Mouse (Mus musculus) erythroid progenitor cell, adult 5-6 weeks (primary cell): ENCODE results near the gene Lin7a. TPM values are rescaled to one million over a fixed set of nuclear protein-coding genes. Genes with fewer than 3 reads are reported as not detected.
"Not testable (repeated sequence)": the region's sequence is repeated elsewhere in the genome, so short reads cannot be mapped to it uniquely, and the experiment has no call there.

Source experiments
- ATAC-seq: replicated peaks from 2 replicates; pipeline ENCODE4 v1.8.0; 2016; ENCODE audit warnings: moderate number of reproducible peaks, mild to moderate bottlenecking, moderate TSS enrichment, inconsistent platforms; ENCODE audit not compliant: poor library complexity, low FRiP score, severe bottlenecking
- total RNA-seq, 2 experiments: library from RNA; stranded (forward) in 1 of 2; stranded (reverse) in 1 of 2; fragments of 150-400 nt in 1 of 2; fragments of 186-747, 209-891 nt in 1 of 2; gene quantifications; 2 replicates each; pipeline versions ENCODE4 v1.2.3 to v1.2.4; 2015 to 2017; ENCODE audit warnings: low replicate concordance in 2 of 2

Gene Lin7a
- total RNA-seq, 2 experiments from 2014 or later, result not detected

DNA sequence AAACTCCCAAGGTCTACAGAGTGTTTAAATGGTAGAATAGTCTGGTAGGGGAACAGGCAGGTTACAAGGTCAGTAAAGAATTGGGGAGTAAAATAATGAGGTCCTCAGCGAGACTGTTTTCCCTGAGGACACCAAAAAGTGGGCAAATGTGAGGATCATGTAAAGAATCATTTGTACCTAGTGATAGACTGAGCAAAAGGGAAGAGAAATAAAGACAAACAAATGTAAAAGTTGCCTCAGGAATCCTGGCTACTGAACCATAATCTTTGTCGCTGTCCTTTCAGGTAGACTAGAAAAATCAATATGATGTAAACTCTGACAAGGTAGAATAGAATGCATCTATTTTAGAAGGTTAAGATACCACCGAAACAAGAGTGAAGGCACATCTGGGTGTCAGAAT is 36.0 kb upstream of the Lin7a start:
- ATAC-seq, result no peak

DNA sequence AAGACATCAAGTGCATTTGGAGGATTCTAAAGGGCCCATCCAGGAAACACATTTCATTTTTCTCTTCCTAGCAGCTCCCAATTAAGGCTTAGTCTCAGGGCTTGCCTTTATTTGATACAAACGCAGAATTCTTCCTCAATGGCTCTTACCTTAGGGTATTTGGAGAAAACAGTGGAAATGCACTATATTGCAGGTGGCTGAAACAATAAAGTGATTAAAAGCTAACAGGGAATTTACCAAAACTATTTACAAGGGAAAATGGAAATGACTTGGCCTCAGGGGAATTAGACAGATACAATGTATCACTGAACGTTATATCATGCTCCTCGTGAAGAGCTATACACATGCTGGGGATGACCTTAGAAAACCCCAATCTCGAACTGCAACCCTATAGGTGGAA is 35.3 kb upstream of the Lin7a start:
- no peak for ATAC-seq

DNA sequence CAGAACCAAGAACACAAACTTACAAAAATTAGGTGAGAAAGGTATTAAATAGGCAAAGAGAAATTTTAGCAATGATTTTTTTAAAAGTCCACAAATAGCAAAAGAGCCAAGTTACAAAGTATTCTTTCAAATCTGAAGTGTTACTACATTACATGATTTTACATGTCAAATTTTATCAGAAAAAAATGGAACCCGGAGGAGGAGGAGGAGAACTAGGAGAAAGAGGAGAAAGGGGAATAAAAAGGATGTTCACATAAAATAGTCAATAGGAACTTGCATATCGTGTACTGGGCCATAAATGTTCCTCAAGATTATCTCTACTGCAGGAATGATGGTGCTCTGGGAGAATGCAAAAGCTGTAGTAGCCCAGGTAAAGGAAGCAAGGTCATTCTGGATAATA is 34.4 kb upstream of the Lin7a start:
- no peak for ATAC-seq

DNA sequence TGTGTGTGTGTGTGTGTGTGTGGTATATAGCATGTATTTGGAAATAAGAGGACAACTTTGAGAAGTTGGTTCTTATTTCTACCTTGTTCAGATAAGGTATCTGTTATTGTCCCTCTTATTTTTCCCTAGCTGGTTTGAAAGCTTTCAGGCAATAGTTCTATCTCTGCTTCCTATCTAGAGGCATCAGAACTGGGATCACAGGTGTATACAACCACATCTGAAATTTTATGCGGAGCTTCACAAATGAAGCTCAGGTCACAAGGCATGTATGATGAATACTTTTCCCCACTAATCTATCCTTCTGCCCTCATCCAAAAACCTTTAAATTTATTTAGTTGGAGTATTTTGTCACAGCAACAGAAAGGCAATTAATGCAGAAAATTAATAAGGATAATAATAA is 33.8 kb upstream of the Lin7a start:
- no peak for ATAC-seq

DNA sequence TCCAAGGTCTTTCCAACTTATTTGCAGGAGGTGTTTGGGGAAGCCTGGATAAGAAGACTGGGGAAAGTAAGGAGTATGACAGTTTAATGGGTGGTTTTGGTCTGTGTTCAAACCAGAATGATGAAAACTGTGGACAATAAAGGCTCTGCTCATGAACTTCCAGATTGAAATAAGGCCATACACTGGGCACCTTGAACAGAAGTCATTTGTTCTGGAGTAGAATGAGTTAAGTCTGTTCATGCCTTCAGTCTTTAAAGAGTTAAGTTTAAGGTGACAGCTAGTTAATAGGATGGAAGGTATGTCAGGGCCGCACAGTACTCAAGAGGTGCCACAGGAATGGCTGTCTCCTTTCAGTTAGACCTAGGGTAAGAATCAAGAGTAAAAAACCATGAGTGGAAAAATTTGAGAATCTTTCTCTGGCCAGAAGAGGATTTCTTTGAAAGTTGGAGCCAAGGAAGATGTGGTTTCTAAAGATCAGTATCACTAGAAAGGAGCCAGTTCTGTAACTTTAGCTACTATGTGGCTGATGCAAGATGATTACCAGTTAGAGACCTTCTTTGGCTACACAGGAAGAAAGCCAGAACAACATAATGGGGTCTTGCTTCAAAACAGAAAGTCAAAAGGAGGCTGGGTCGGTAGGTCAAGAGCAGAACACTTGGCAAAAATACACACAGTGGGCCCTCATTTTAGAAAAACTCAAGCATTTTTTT is 33.2 kb upstream of the Lin7a start:
- ATAC-seq, result no peak

DNA sequence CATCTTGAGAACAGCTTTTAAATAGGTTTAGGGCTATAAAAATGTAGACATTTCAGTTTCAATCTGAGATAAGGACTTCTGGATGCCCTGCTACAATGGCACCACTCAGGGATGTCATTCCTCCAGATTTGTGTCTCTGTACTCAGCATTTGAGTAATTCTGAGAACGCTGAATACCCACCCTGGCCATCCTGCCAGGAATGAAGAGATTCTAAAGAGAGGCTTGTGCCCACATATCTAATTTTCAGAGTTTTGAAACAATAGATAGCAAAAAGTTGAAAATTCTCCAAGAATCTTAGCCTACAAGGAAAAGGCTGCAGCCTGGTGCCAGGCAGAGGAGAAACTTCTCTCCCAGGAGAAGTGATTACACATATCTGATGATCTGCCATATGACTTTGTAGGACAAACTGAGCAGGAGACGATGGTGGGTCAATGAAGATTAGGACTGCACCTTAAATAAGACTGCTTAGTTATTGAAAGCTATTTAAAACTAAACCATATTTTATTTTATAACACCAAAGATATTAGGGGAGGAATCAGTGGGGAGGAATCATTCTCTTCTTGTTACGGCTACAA is 32.5 kb upstream of the Lin7a start:
- no peak for ATAC-seq

DNA sequence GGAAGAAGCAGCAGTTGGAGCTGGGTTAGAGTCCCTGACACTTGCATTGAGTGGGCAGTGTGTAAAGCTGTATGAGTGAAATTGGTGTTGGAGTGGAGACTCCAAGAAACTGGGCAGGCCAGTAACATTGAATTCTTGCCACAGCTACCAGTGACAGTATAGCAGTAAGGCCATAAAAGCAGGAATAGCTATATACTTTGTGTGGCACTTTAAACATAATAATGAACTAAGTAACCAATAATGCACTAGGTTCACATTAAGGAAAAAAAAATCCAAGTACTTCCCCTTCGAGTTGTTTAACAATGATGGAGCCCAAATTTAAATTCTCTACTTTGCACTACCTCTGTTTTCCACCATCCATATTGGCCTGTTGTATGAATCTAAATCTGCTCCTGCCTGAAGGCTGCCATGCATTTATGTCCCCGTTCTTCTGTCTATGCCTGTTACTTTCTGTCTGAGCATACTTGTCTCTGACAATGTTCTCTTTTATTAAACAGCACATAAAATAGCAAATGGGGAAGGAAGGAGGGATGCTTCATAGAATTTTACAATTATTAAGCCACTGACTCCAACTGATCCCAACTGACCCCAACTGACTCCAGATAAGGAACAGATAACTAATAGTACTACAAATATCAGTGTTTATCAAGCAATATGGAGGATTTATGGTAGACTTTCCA is 31.7 kb upstream of the Lin7a start:
- ATAC-seq, result no peak

DNA sequence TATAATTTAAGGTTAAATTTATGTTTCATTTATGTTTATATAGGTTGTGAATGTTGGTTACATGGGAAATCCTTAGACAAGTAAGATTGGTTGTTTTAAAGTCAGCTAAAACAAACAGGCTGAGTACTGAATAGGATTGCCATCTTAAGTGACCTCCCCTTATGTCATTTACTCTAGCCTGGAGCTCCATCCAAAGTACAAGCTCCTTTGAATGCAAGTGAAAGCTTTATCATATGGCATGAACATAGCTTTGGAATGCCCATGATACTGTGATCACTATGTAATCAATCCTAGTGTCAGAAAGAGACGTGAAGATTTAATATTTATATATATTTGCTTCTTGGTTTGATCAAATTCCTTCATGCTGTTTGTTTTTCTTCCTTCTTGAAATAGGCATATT is 31.0 kb upstream of the Lin7a start:
- no peak for ATAC-seq

DNA sequence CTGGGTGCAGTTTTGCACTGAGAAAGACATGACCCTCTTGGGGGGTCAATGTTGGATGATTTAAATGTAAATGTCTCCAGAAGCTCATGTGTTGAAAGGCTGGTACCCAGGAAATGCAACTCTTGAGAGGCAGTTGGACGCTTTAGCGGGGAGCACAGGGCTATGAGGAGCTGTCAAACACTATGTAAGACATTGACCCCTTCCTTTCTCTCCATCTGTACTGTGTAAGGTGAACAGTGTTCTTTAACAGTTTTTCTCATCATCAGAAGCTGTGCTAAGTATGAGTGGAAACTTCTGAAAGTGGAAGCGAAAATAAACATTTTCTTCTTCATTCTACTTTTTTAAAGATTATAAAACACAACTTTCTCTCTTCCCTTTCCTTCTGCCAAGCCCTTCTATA is 30.5 kb upstream of the Lin7a start:
- ATAC-seq, result no peak

DNA sequence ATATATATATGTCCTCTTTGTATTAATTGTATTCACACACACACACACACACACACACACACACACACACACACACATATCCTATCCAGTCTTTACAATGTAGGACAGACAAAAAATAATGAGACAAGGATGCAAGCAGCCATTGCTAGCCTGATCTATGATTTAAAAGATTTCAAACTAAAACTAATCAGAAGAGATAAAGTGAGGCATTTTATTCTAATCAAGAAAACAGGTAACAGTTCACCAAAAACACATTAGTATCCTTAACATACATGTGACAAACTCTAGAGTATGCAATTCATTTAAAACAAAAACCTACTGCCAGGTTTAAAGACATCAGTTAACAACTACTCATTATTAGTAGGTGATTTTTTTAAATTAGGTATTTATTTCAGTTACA is 30.1 kb upstream of the Lin7a start:
- no peak for ATAC-seq

DNA sequence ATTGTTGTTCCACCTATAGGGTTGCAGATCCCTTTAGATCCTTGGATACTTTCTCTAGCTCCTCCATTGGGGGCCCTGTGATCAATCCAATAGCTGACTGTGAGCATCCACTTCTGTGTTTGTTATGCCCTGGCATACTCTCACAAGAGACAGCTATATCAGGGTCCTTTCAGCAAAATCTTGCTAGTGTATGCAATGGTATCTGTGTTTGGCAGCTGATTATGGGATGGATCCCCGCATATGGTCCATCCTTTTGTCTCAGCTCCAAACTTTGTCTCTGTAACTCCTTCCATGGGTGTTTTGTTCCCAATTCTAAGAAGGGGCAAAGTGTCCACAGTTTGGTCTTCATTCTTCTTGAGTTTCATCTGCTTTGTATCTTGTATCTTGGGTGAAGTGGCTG is 29.5 kb upstream of the Lin7a start:
- ATAC-seq, result not testable (repeated sequence)

DNA sequence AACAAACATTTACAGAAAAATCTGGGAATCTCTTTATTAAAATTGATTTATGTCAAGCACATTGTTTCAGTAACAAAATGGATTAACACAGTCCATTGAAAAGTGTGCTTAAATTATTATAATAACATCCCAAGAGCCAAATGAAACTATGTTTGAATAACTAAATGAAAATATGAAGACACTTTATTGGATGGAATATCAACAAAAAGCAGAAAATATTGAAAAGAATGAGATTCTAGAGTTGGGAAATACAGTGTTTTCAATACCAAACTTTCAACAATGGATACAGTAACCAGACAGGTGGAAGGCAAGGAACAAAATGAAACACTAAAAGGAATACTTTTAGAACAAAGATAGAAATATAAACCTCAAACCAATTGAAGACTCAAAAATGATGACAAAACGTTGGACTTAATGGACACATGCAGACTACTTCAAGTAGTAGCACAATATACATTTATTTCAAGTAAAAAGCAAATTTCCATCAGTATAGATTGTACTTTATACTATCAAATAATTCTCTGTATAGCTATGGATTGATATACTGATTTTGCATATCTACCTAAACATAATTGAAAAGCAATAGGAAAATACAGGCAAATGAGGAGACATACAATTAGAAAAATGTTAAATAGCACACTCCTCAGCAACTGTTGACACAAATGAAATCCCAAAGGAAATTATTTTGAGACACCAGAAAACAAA is 28.6 kb upstream of the Lin7a start:
- ATAC-seq, result no peak

DNA sequence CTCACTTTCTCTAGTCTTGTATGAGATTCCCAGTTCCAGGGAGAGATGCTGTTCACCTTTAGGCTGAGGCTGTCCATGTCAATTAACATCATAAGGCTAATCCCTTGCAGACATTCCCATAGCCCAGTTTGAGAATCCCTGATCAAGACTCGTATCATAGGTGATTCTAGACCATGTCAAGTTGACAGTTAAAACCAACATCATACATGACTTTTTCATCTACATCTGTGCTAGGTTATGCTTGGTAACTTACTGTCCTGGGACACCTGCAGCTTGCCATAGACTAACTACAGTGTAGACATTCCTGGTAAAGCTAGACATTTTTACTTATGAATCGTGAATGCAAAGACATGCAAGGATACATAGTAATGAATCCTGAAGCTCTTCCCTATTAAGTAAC is 27.3 kb upstream of the Lin7a start:
- no peak for ATAC-seq

DNA sequence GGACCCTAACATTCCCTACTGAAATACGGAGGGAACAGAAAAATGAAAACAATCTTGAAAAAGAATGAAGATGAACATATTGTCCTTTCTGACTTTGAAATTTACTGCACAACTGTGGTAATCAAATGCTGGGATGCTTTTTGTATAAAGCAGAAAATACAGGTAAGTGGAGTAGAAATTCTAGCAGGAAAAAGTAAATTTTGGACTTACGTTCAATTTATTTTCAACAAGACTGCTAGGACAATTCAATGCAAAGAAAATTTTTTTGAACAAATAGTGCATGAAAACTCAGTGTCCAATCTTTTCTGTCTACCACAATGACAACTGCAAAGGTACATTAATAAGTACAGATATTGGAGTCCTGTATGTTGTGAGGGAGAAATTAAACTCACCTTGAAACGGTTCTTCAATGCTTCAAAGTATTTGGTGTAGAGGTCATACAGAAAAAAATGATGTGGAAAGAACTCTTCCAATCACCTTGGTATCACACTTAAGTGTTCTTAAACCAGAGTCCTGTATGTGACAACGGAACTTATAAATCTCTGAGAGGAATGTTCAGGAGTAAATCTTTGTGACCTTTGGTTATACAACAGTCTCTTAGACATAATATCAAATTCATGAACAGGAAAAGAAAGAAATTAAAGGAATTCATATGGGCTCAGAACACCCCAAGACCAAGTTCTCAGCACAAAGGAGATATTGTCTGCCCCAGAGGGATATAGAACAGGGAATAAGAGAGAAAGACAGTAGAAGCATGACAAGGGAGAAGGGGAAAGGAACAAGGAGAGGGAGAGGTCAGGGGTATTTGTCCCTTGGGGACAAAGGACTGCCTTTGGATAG is 26.6 kb upstream of the Lin7a start:
- ATAC-seq, result no peak

DNA sequence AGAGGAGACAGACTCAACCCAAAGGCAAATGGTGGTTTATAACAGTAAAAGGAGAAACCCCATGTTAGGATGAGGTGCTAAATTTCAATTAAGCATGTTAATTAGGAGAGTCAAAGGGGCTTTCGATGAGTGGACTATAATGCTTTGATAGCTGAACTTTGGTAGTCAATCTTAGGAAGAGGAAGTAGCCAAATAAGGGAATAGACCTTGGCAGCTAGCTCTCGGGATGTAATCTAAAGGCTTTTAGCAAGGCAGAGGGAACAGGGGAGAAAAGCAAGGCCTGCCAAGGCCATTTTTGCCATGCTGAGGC is 26.0 kb upstream of the Lin7a start:
- no peak for ATAC-seq

DNA sequence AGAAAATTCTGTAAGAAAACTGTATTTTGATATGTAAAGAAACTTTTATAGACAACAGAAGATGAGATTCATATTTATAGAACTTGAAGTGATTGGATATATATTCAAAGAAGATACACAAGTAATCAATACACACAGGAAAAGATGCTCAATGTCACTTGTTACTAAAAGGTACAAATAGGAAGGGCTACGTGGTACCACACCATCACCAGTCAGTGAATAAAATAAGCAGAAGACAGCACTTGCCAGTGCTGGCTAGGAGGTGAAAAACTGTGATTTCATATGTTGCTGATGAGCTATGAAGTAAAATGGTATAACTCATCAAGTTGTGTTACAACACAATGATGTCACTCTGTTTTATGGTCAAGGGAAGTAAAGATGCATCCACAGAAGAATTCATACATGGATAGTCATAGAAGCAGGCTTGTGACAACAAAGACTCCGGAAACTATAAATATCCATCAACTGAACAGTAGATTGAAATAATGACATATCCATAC is 25.5 kb upstream of the Lin7a start:
- ATAC-seq, result no peak

DNA sequence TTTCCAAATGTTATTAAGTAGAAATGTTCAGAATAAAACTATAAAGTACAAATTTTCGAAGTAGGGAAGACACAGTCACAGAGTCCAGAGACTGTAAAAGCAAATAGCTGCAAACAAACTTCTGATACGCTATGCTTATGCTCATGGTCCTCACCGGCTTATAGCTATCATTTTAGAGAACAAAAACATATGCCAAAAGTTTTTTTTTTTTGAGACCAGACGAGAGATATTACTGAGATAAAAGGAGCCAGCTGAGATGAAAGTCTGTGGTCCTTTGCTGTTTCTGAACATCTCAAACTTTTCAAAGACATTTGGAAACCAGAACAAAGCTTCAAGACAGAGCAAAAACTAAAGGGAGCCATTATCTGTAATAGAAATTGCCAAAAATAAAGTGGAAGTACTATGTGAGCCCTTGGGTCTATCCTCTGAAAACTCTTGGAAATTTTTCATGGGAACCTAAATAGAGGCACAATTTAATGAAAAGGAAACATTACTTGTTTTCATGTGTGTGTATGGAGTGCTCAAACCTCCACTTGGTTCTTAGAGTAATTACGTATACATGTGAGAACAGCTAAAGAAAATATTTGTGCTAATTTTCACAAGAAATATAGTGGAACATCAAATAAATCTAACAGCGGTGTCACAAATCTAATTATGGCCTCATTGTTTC is 24.4 kb upstream of the Lin7a start:
- no peak for ATAC-seq

DNA sequence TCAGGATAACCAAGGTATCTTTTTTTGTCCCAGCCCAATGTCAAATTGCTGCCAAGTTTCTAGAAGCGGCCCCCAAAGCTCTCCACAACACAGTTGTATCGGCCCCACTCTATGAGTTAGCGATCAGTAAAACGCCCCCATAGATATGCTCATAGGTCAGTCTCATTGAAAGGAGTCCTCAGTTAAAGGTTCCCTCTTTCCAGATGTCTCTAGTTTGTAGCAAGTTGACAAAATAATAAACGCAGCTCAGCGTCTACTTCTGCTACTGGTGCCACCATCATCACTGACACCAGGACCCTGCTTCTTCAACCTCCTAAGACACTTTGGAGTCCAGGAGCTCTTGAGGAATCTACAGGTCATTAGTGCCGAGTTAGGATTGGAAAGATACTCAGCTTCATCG is 23.0 kb upstream of the Lin7a start:
- no peak for ATAC-seq

DNA sequence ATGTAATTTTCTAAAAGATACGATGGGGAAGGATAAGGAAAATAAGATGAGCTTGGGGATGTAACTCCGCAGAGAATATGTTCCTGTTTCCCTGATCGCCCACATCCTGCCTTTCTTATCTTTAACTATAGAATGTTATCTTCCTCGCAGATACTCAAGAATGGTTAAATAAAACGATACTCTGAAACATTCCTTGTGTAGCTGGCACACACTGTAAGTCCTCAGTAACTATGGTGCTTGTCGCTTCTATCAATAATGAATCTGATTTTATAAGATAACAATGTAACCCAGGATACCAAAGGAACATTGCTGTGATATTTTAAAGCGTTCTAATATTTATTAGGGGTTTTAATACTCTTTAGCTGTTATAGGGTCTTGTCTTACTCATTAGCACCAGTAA is 22.4 kb upstream of the Lin7a start:
- ATAC-seq, result no peak
